Mouse (Mus musculus) neural tube, embryonic 12.5 days (tissue): ENCODE measurements at regions not wholly inside any gene's neighbourhood (a gene's known extent, or its start where the extent isn't known, plus 50 kb on each side); places are given as distances from the start of the nearest gene placed in this dataset.

ENCODE experiments used
- ATAC-seq: fragments of 200-750 bp; cut with Nextera tagmentation; 2 replicates; pipeline ENCODE4 v1.8.0; 2017; ENCODE audit warnings: low read depth, mild to moderate bottlenecking, moderate TSS enrichment, moderate library complexity; ENCODE audit not compliant: low FRiP score
- H3K27ac ChIP-seq: fragments of 300-500 bp; sonication (generic); 2 replicates; pipeline ENCODE4 v1.5.1; 2016
- H3K27me3 ChIP-seq: fragments of 300-500 bp; sonication (generic); replicated peaks from 2 replicates; pipeline ENCODE4 v1.6.1; 2016; ENCODE audit warnings: mild to moderate bottlenecking
- H3K36me3 ChIP-seq: fragments of 300-500 bp; sonication (generic); 2 replicates; pipeline ENCODE4 v1.6.1; 2016; ENCODE audit warnings: mild to moderate bottlenecking
- H3K4me1 ChIP-seq: fragments of 300-500 bp; sonication (generic); 2 replicates; pipeline ENCODE4 v1.6.1; 2016
- H3K4me2 ChIP-seq: fragments of 300-500 bp; sonication (generic); replicated peaks from 2 replicates; pipeline ENCODE4 v1.6.1; 2016; ENCODE audit warnings: mild to moderate bottlenecking
- H3K4me3 ChIP-seq: fragments of 300-500 bp; sonication (generic); 2 replicates; pipeline ENCODE4 v1.5.1; 2016
- H3K9ac ChIP-seq: fragments of 300-500 bp; sonication (generic); 2 replicates; pipeline ENCODE4 v1.6.1; 2016; ENCODE audit warnings: mild to moderate bottlenecking
- H3K9me3 ChIP-seq: fragments of 300-500 bp; sonication (generic); 2 replicates; pipeline ENCODE4 v1.6.1; 2016; ENCODE audit warnings: mild to moderate bottlenecking
- WGBS: fragments of 180-500 bp; shearing (Covaris S2); methylation state at CpG from one replicate; pipeline ENCODE4 v1.1.7; 2016; 5-methylcytosine and 5-hydroxymethylcytosine counted together

DNA sequence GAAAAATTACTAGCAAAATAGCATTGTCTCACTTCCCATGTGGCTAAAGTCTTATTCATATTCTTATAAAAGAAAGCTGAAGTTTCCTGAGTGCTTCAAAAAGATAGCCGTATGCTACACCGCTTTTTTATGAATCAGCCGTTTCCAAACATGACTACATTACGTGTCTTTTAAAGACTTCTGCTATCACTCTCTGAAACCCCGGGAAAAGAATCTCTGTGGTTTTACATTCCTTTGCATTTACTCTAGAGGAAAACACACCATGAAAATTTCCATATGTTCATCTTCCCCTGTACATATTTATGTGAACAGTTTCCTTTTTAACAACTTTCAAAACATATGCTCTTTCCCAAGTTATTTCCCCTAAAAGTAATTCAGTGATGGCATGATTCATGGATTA lies 882.3 kb downstream of the Gsdmc2 start:
- 84% methylated on average over 5 of the region's 5 CpGs for WGBS
- no peak overlapping the region for H3K9ac ChIP-seq
- H3K27ac ChIP-seq = no peak overlapping the region
- no peaks in the 10 kb centered on the region for H3K9me3 ChIP-seq
- H3K4me1 ChIP-seq = no peaks in the 10 kb centered on the region
- H3K4me2 ChIP-seq = no peak overlapping the region
- H3K36me3 ChIP-seq = no peaks in the 10 kb centered on the region
- H3K4me3 ChIP-seq = no peak overlapping the region
- ATAC-seq = no peak
- no peaks in the 10 kb centered on the region for H3K27me3 ChIP-seq

- no peaks in the 10 kb centered on the region for H3K9me3 ChIP-seq
- WGBS = 95% methylated on average over 1 of the region's 1 CpGs
- H3K4me1 ChIP-seq = no peaks in the 10 kb centered on the region
- no peaks in the 10 kb centered on the region for H3K27me3 ChIP-seq
- no peaks in the 10 kb centered on the region for H3K36me3 ChIP-seq
- no peak overlapping the region for H3K27ac ChIP-seq
- no peak for ATAC-seq
- H3K4me3 ChIP-seq = no peak overlapping the region
- H3K4me2 ChIP-seq = no peak overlapping the region
- H3K9ac ChIP-seq = no peak overlapping the region
These were observed 884.4 kb downstream of the Gsdmc2 start for GRCm38 (mm10) chr15:62960623-62961022.

- Histone ChIP-seq H3K27ac (no peak overlapping the region), H3K36me3 (no peaks in the 10 kb centered on the region), H3K9me3 (no peaks in the 10 kb centered on the region), H3K27me3 (no peaks in the 10 kb centered on the region), H3K4me2 (no peak overlapping the region), H3K4me1 (no peaks in the 10 kb centered on the region), H3K9ac (no peak overlapping the region), H3K4me3 (no peak overlapping the region)
- no peak for ATAC-seq
- WGBS = 75% methylated on average over 2 of the region's 2 CpGs
These were observed 886.3 kb downstream of the Gsdmc2 start for GRCm38 (mm10) chr15:62958506-62959330.

GRCm38 (mm10) chr15:62954889-62955288 lies 890.1 kb downstream of the Gsdmc2 start:
- no peaks in the 10 kb centered on the region for H3K9me3 ChIP-seq
- no peak overlapping the region for H3K27ac ChIP-seq
- H3K9ac ChIP-seq = no peak overlapping the region
- H3K4me3 ChIP-seq = no peak overlapping the region
- ATAC-seq = no peak
- no peak overlapping the region for H3K4me2 ChIP-seq
- H3K36me3 ChIP-seq = no peaks in the 10 kb centered on the region
- H3K4me1 ChIP-seq = no peaks in the 10 kb centered on the region
- 93% methylated on average over 1 of the region's 1 CpGs for WGBS
- no peaks in the 10 kb centered on the region for H3K27me3 ChIP-seq

- Histone ChIP-seq H3K27me3 (no peaks in the 10 kb centered on the region), H3K4me2 (no peak overlapping the region), H3K27ac (no peak overlapping the region), H3K9ac (no peak overlapping the region), H3K36me3 (no peaks in the 10 kb centered on the region), H3K9me3 (no peaks in the 10 kb centered on the region), H3K4me1 (no peaks in the 10 kb centered on the region), H3K4me3 (no peak overlapping the region)
- ATAC-seq = no peak
- 75% methylated on average over 9 of the region's 9 CpGs for WGBS
These were observed 890.6 kb downstream of the Gsdmc2 start for GRCm38 (mm10) chr15:62954322-62954820.

DNA sequence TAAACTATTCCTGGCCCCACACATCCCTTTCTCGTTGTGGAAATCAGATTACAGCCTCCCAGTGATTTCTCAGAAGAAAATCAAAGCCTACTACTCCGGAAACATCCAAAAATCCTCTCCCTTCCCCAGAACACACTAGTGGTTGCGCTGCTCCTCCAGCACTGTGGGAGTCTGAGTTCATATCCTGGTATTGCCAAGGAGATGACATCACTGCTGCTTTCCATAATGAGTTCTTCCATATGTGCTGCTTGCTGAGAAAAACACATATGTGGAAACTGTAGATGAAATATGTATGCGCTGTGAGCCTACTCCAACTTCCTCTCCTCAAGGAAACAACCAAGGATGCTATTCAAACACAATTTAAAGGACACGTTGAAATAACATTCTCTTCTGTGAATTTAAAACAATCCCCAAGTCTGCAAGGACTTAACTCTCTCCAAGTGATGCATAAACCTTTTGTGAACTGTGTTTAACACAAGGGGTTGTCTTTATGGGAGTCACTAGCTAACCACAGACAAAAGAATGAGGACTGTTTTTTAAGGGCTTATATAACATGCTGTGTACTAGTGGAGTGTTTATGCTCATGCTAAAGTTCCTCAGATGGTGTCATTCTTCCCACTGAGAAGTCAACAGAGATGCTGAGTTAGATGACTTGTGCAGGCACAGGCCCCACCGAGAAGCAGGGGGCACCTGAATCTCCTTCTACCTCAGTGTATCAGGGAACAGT lies 891.6 kb downstream of the Gsdmc2 start:
- Histone ChIP-seq H3K27me3 (no peaks in the 10 kb centered on the region), H3K9ac (no peak overlapping the region), H3K9me3 (no peaks in the 10 kb centered on the region), H3K4me3 (no peak overlapping the region), H3K4me2 (no peak overlapping the region), H3K4me1 (no peaks in the 10 kb centered on the region), H3K27ac (no peak overlapping the region), H3K36me3 (no peaks in the 10 kb centered on the region)
- ATAC-seq = no peak
- 67% methylated on average over 6 of the region's 6 CpGs for WGBS

DNA sequence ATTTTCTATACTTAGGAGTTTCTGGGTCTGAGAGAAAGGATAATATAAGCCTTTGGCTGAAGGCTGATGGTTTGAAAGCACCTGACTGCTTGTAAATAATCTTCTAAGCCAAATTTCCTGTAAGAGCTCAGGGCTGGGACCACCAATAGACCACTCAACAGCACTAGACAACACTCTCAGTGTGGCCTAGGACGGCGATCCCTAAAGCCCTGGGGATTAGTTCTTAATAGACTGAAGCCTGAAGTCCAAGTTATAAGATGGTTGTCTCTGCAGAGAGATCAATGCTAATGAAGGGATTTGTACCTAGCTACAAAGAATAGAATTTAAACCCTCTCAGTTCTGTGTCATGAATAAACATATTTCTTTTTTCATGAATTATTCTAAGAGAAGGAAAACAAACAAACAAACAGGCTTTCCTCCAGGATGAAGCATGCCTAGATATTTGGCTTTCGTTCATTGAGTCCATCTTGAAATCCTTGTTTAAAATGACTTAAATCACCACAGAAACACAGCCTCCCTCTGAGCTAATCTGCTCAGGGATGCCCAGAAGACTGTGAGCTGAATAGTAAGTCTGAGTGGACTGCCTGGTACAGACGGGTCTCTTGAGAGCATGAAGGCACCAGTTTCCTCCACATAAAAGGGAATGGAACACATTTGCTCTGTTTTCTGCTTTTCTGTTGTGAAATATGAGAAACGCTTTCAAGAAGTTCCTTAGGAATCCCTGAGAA lies 892.3 kb downstream of the Gsdmc2 start:
- no peaks in the 10 kb centered on the region for H3K4me1 ChIP-seq
- WGBS = 69% methylated on average over 5 of the region's 5 CpGs
- H3K27me3 ChIP-seq = no peaks in the 10 kb centered on the region
- ATAC-seq = no peak
- H3K27ac ChIP-seq = no peak overlapping the region
- no peak overlapping the region for H3K9ac ChIP-seq
- no peak overlapping the region for H3K4me2 ChIP-seq
- H3K36me3 ChIP-seq = no peaks in the 10 kb centered on the region
- H3K9me3 ChIP-seq = no peaks in the 10 kb centered on the region
- no peak overlapping the region for H3K4me3 ChIP-seq

GRCm38 (mm10) chr15:62939416-62939815 lies 905.6 kb downstream of the Gsdmc2 start:
- WGBS = 87% methylated on average over 2 of the region's 2 CpGs
- Histone ChIP-seq H3K4me3 (no peak overlapping the region), H3K4me1 (no peaks in the 10 kb centered on the region), H3K27me3 (no peaks in the 10 kb centered on the region), H3K36me3 (no peaks in the 10 kb centered on the region), H3K4me2 (no peak overlapping the region), H3K27ac (no peak overlapping the region), H3K9ac (no peak overlapping the region), H3K9me3 (no peaks in the 10 kb centered on the region)
- ATAC-seq = no peak

DNA sequence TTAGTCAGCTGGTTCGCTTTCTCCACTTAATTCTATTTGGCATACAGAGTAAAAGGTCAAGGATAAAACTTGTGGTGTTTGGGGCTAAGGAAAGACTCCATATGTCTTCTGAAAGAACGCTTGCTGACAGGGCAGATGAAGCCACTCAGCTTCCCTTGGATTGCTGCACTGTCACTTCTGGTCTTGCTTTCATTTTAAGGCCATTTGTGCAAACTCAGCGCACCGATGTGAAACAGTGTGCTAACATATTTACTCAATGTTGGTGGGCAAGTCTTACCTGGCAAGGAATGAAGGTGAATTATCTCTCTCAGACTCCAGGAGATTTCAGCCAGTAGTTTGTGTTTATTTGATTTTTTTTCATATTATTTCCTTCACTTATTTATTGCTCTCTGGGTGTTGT lies 907.2 kb downstream of the Gsdmc2 start:
- Histone ChIP-seq H3K4me3 (no peak overlapping the region), H3K4me1 (no peaks in the 10 kb centered on the region), H3K9ac (no peak overlapping the region), H3K27me3 (no peaks in the 10 kb centered on the region), H3K9me3 (no peaks in the 10 kb centered on the region), H3K27ac (no peak overlapping the region), H3K4me2 (no peak overlapping the region), H3K36me3 (no peaks in the 10 kb centered on the region)
- ATAC-seq = no peak
- WGBS = 88% methylated on average over 4 of the region's 4 CpGs

DNA sequence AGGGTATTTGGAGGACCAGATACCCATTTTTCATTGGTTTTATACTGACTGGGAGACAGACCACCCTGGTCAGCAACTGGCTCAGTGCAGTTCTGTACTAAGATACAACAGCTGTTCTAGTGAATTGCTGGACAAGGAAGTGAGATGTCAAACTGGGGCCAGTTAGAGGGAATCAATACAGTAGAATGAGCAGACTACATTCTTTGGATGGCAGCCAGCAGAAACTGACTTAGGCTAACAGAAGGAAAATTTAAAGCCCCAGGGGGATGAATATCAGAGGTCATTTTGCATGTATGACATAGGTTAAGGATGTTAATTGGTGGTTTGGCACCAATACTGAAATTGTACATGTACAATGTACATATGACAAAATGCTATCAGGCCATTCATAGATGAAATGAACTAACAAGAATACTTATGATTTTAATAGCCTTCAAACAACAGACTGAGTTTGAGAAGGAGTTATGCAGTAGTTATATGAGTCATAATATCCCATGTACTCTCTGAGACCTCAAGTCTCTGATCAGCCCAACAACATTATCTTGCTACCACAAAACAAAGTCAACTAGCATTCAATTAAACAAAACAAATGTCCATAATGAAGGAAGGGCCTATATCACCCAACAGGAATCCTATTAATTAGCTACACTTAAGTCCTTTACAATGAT lies 910.3 kb downstream of the Gsdmc2 start:
- no peak overlapping the region for H3K27ac ChIP-seq
- H3K27me3 ChIP-seq = no peaks in the 10 kb centered on the region
- H3K9ac ChIP-seq = no peak overlapping the region
- ATAC-seq = no peak
- H3K4me2 ChIP-seq = no peak overlapping the region
- no peak overlapping the region for H3K4me3 ChIP-seq
- no peaks in the 10 kb centered on the region for H3K4me1 ChIP-seq
- H3K36me3 ChIP-seq = no peaks in the 10 kb centered on the region
- no peaks in the 10 kb centered on the region for H3K9me3 ChIP-seq

- H3K36me3 ChIP-seq = no peaks in the 10 kb centered on the region
- WGBS = 81% methylated on average over 2 of the region's 2 CpGs
- no peak overlapping the region for H3K4me2 ChIP-seq
- no peaks in the 10 kb centered on the region for H3K4me1 ChIP-seq
- no peak for ATAC-seq
- no peaks in the 10 kb centered on the region for H3K9me3 ChIP-seq
- H3K9ac ChIP-seq = no peak overlapping the region
- no peak overlapping the region for H3K27ac ChIP-seq
- H3K27me3 ChIP-seq = no peaks in the 10 kb centered on the region
- H3K4me3 ChIP-seq = no peak overlapping the region
These were observed 924.5 kb downstream of the Gsdmc2 start for GRCm38 (mm10) chr15:62920520-62920919.

DNA sequence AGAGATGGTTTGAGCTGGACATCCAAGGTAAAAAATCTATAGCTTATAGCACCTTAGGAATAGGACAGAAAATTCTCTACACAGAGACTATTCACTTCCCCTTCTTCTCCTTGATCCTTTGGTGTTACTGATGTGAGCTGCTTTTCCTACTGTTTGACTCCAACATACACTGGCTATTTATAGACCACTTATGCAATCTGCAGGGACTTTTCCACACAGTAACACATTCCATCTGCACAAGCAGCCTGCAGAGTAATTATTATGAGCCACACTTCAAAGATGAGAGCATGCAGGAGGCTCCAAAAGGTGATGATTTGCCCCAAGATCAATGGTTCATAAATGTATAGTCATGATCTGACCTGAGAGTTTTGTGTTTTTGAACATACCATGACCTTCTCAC lies 925.7 kb downstream of the Gsdmc2 start:
- Histone ChIP-seq H3K9ac (no peak overlapping the region), H3K36me3 (no peaks in the 10 kb centered on the region), H3K4me3 (no peak overlapping the region), H3K4me1 (no peaks in the 10 kb centered on the region), H3K9me3 (no peaks in the 10 kb centered on the region), H3K27me3 (no peaks in the 10 kb centered on the region), H3K27ac (no peak overlapping the region), H3K4me2 (no peak overlapping the region)
- ATAC-seq = no peak
